ENCODE assay signal across 8 mouse cellular contexts in genomic region chrX:102476784-102477183, GRCm38 (mm10). TPM values are rescaled to one million over a fixed set of nuclear protein-coding genes. Genes with fewer than 3 reads are reported as not detected.
DNase-seq lines count a peak whose midpoint lies in the region; TF ChIP-seq lines count a peak whose summit lies in the region.
"Had no signal": no experiment of that assay in that cellular context is flagged by ENCODE, and none has a peak within 500 bp of the region (broad histone marks: within the 10 kb centered on the region; RNA-seq: fewer than 3 reads in every experiment).

No protein-coding gene starts in this region.

- H3K4me3 ChIP-seq in E14TG2a.4 (replicated peaks; ENCODE audit: low read length): no peak overlapping the region
- no peak overlapping the region for H3K4me3 ChIP-seq in layer of hippocampus, adult 2 months
- H3K4me3 ChIP-seq: stomach, embryonic 15.5 days had no signal

- no peaks in the 10 kb centered on the region for H3K27me3 ChIP-seq in E14TG2a.4 (ENCODE audit: insufficient read depth, low read length)
- H3K27me3 ChIP-seq: stomach, embryonic 15.5 days had no signal

- no peaks in the 10 kb centered on the region for H3K4me1 ChIP-seq in E14TG2a.4 (replicated peaks; ENCODE audit: low read depth, low read length)
- H3K4me1 ChIP-seq: stomach, embryonic 15.5 days had no signal

- TF ChIP-seq CTCF in E14TG2a.4 (conservative IDR thresholded peaks at IDR 0.05; ENCODE audit: low read length): peak; percentile 53
- TF ChIP-seq CTCF in layer of hippocampus, adult 2 months (conservative IDR thresholded peaks at IDR 0.05): peak; percentile 91

- H3K36me3 ChIP-seq in E14TG2a.4 (ENCODE audit: insufficient read depth, low read length): no peaks in the 10 kb centered on the region
- H3K36me3 ChIP-seq: stomach, embryonic 15.5 days had no signal

- H3K27ac ChIP-seq in layer of hippocampus, adult 2 months: no peak overlapping the region
- H3K27ac ChIP-seq: stomach, embryonic 15.5 days had no signal

- peak; percentile 52 for DNase-seq in A20 (ENCODE audit: low read depth, low spot score)
- peak; percentile 45 for DNase-seq in cerebellum, adult 11-12 months
- peak; percentile 54 to 76 for DNase-seq in frontal cortex, postnatal 14 days (ENCODE audit: low spot score in 2 of 2)
- peak; percentile 58 to 79 for DNase-seq in layer of hippocampus, adult 2 months (ENCODE audit: low spot score in 2 of 2)
- peak; percentile 59 for DNase-seq in lung, postnatal 25 days (ENCODE audit: low spot score)
- peak; percentile 18 for DNase-seq in skeletal muscle tissue, adult 2 months (ENCODE audit: low read depth, low spot score)

- no peaks in the 10 kb centered on the region for H3K9me3 ChIP-seq in E14TG2a.4 (ENCODE audit: low read length)
- H3K9me3 ChIP-seq: stomach, embryonic 15.5 days had no signal

RNA-seq across cellular contexts. Expression of gene Hdac8, which starts 28.4 kb away (rescaled TPM):
- 10 to 100 TPM; 20.9 to 21.0 TPM for total RNA-seq in layer of hippocampus, adult 2 months (2021)

Comparison
In these comparisons a context has a peak if more than half of its experiments do, and no peak if none do; other contexts are left out.
1. DNase-seq: peak in every context shown above with its lines; median percentile 68 in layer of hippocampus, adult 2 months; 65 in frontal cortex, postnatal 14 days; 59 in lung, postnatal 25 days; 52 in A20; 45 in cerebellum, adult 11-12 months; 18 in skeletal muscle tissue, adult 2 months.